Mouse (Mus musculus) testis, adult 2 months (tissue): ENCODE results near the gene Sox5.

Experiments
- CTCF ChIP-seq: fragments of 200-500 bp; IDR thresholded peaks from 2 replicates; pipeline ENCODE4 v1.5.1; 2012; ENCODE audit warnings: low read depth, mild to moderate bottlenecking, inconsistent platforms, low read length, moderate library complexity; ENCODE audit not compliant: control insufficient read depth, insufficient read depth, insufficient replicate concordance
- POLR2A ChIP-seq: fragments of 200-500 bp; IDR thresholded peaks from 2 replicates; pipeline ENCODE4 v1.6.1; 2012; ENCODE audit warnings: low read depth, mild to moderate bottlenecking, inconsistent platforms, low read length, moderate library complexity; ENCODE audit not compliant: control insufficient read depth

- TF ChIP-seq CTCF = no peak
- TF ChIP-seq POLR2A = no peak
These were observed 683.7 kb downstream of the Sox5 start for GRCm38 (mm10) chr6:144098119-144098518.
